Mouse (Mus musculus) left cerebral cortex, postnatal 36 days (tissue): ENCODE measurements around the gene Sumf2. TPM values are rescaled to one million over a fixed set of nuclear protein-coding genes. Genes with fewer than 3 reads are reported as not detected.

ENCODE experiments used
- DNase-seq, 2 experiments: peaks; one replicate each; pipeline ENCODE4 v3.0.0; 2021 to 2022; ENCODE audit warnings: low spot score in 2 of 2, mixed read lengths in 1 of 2
- intact Hi-C: fragments of 180-260 bp; cut with DNase I; formaldehyde crosslinking; loops from one replicate; pipeline ENCODE4 v1.15.1; 2025
- total RNA-seq, 2 experiments: library from RNA; stranded (reverse); gene quantifications; 2 replicates each; pipeline ENCODE4 v1.2.3; 2021

Gene Sumf2
- total RNA-seq, 2 experiments from 2014 or later, result 17.3 to 22.5 TPM

GRCm38 (mm10) chr5:129898449-129898848 is 51.7 kb downstream of the Sumf2 start, which contains the start of gene Phkg1:
Gene Phkg1 (minus strand): TSS chr5:129898549.
- DNase-seq, result no peak
- intact Hi-C loops, result no loop called here

- intact Hi-C loops, result loop anchor here (5.0 kb wide), 1 partner anchor 35 kb away; the partner anchor contains the start of gene Vkorc1l1
- no peak for DNase-seq
These were observed 61.0 kb downstream of the Sumf2 start for GRCm38 (mm10) chr5:129907775-129908174.

GRCm38 (mm10) chr5:129908242-129908965 is 61.6 kb downstream of the Sumf2 start, which contains the start of gene Nupr1l:
Gene Nupr1l (plus strand): TSS chr5:129908540.
- intact Hi-C loops, result loop anchor here (5.0 kb wide), 1 partner anchor 34 kb away; the partner anchor contains the start of gene Vkorc1l1
- DNase-seq, result peak; percentile 87

GRCm38 (mm10) chr5:129909147-129909546 is 62.4 kb downstream of the Sumf2 start:
- DNase-seq, result no peak
- intact Hi-C loops, result loop anchor here (5.0 kb wide), 1 partner anchor 33 kb away; the partner anchor contains the start of gene Vkorc1l1

- intact Hi-C loops, result loop anchor here (5.0 kb wide), 1 partner anchor 33 kb away; the partner anchor contains the start of gene Vkorc1l1
- DNase-seq, result no peak
These were observed 62.8 kb downstream of the Sumf2 start for GRCm38 (mm10) chr5:129909591-129909990.

Other genes with a start within 250 kb of the Sumf2 start
- gene Zfp11, start 176.9 kb upstream of the Sumf2 start, total RNA-seq, result 1 to 10 TPM; 6.4 to 8.2 TPM
- not detected for gene Sept14, start 138.5 kb upstream of the Sumf2 start, total RNA-seq
- 10 to 100 TPM; 73.6 to 77.1 TPM for gene Mrps17, start 131.5 kb upstream of the Sumf2 start, total RNA-seq
- 10 to 100 TPM; 78.8 to 80.8 TPM for gene Nipsnap2, start 121.9 kb upstream of the Sumf2 start, total RNA-seq
- gene Psph, start 59.5 kb upstream of the Sumf2 start, total RNA-seq, result 10 to 100 TPM; 21.6 to 23.2 TPM
- gene Chchd2, start 40.5 kb downstream of the Sumf2 start, total RNA-seq, result 100 to 1,000 TPM; 406 to 444 TPM
- gene Zbed5, start 48.7 kb downstream of the Sumf2 start, total RNA-seq, result 1 to 10 TPM; 5.1 to 5.6 TPM
- gene Phkg1, start 51.6 kb downstream of the Sumf2 start, total RNA-seq, result 10 to 100 TPM; 13.8 to 16.3 TPM
- 1 to 10 TPM; 1.1 to 3.8 TPM for gene Nupr1l, start 61.6 kb downstream of the Sumf2 start, total RNA-seq
- gene Vkorc1l1, start 95.0 kb downstream of the Sumf2 start, total RNA-seq, result 10 to 100 TPM; 45.5 to 45.8 TPM
- 10 to 100 TPM; 10.5 to 11.8 TPM for gene Gusb, start 156.1 kb downstream of the Sumf2 start, total RNA-seq
- 10 to 100 TPM; 17.7 to 19.9 TPM for gene Asl, start 182.3 kb downstream of the Sumf2 start, total RNA-seq
- 10 to 100 TPM; 33.9 to 36.6 TPM for gene Crcp, start 182.3 kb downstream of the Sumf2 start, total RNA-seq
- gene Tpst1, start 226.3 kb downstream of the Sumf2 start, total RNA-seq, result 10 to 100 TPM; 33.2 to 35.3 TPM